Mouse (Mus musculus): ENCODE measurements around the gene Rnase9. TPM values are rescaled to one million over a fixed set of nuclear protein-coding genes. Genes with fewer than 3 reads are reported as not detected.
A peak's percentile ranks its signal among the peaks of the same experiment; 100 is the strongest.
"Not testable (repeated sequence)": the region's sequence is repeated elsewhere in the genome, so short reads cannot be mapped to it uniquely, and the experiment has no call there.

The Rnase9 gene
- polyA plus RNA-seq, 1 experiment from 2014 or later, result not detected

DNA sequence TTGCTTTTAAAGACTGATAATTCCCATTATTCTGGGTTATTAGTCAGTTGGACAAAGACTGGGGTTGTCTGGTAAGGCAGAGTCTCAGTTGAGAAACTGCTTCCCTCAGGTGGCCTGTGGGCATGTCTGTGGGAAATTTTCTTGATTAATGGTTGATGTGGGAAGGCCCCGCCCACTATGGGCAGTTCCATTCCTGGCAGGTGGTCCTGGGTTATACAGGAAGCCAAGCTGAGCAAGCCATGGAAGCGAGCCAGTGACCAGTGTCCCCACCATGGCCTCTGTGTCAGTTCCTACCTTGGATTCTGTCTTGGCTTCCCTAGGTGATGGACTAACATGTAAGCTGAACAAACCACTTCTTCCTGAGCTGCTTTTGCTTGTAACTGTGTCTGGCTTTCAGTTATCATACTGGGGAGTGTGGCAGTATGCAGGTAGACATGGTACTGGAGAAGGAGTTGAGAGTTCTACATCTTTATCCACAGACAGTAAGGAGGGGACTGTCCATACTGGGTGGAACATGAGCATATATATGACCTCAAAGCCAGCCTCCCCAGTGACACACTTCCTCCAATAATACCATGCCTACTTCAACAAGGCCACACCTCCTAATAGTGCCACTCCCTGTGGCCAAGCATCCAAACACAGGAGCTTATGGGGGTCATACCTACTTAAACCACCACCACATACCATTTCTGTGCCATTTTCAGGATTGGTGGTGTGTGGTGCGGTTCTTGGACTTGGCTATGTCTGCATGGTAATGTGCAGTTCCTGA lies 14.1 kb downstream of the Rnase9 start:
- no peaks in the 10 kb centered on the region for H3K27me3 ChIP-seq (ENCODE audit: control insufficient read depth, insufficient read depth, low read length)
- H3K4me2 ChIP-seq, result no peak overlapping the region
- H3K36me3 ChIP-seq (ENCODE audit: control insufficient read depth, insufficient read depth, low read length), result no peaks in the 10 kb centered on the region
- WGBS (ENCODE audit: insufficient replicate concordance), result 45% methylated on average over 3 of the region's 3 CpGs
- no peaks in the 10 kb centered on the region for H3K9me3 ChIP-seq (replicated peaks; ENCODE audit: control insufficient read depth, low read length)
- no peaks in the 10 kb centered on the region for H3K4me1 ChIP-seq (ENCODE audit: control insufficient read depth, insufficient read depth, low read length)
- H3K9ac ChIP-seq (ENCODE audit: low read depth, low read length), result no peak overlapping the region
- no peak overlapping the region for H3K4me3 ChIP-seq (ENCODE audit: low read depth, low read length)
- no peak overlapping the region for H3K27ac ChIP-seq (ENCODE audit: low read depth, low read length)
- ATAC-seq (replicated peaks; ENCODE audit: insufficient number of reproducible peaks, low FRiP score, low TSS enrichment), result no peak

DNA sequence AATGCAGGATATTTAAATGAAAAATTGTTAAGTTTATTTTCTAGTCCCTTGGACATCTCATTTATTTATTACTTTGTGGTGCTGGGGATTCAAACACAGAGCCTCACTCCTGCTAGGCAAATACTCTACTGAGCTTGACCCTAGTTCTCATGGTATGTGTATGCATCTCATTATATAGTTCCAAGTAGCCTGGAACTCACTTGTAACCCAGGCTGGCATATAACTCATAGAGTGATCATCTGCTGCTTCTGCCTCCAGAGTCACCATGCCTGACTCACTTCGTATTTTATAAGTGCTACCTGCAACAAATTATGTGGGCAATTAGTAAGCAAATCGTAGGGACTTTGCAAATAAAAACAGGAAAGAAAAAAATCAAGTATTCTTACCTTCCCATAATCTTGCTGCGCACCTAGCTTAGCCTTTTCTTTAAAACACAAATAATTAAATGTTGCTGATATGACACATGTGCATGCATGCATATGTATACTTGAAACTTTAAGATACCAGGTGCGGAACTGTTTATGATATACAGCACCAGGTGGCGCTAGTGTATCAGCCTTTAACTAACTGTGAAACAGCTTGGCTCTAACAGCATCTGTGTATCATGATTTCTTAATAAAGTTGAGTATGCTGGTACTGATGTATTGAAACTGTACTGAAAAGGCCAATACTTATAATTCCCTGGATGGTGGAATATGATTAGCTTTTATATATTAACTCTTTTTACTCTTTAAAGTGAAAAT lies 15.1 kb downstream of the Rnase9 start:
- H3K4me1 ChIP-seq (ENCODE audit: control insufficient read depth, insufficient read depth, low read length), result no peaks in the 10 kb centered on the region
- H3K4me3 ChIP-seq (ENCODE audit: low read depth, low read length), result no peak overlapping the region
- H3K27me3 ChIP-seq (ENCODE audit: control insufficient read depth, insufficient read depth, low read length), result no peaks in the 10 kb centered on the region
- H3K4me2 ChIP-seq, result no peak overlapping the region
- H3K9ac ChIP-seq (ENCODE audit: low read depth, low read length), result no peak overlapping the region
- no peaks in the 10 kb centered on the region for H3K9me3 ChIP-seq (replicated peaks; ENCODE audit: control insufficient read depth, low read length)
- H3K27ac ChIP-seq (ENCODE audit: low read depth, low read length), result no peak overlapping the region
- no peak for ATAC-seq (replicated peaks; ENCODE audit: insufficient number of reproducible peaks, low FRiP score, low TSS enrichment)
- WGBS (ENCODE audit: insufficient replicate concordance), result 39% methylated on average over 5 of the region's 5 CpGs
- no peaks in the 10 kb centered on the region for H3K36me3 ChIP-seq (ENCODE audit: control insufficient read depth, insufficient read depth, low read length)

DNA sequence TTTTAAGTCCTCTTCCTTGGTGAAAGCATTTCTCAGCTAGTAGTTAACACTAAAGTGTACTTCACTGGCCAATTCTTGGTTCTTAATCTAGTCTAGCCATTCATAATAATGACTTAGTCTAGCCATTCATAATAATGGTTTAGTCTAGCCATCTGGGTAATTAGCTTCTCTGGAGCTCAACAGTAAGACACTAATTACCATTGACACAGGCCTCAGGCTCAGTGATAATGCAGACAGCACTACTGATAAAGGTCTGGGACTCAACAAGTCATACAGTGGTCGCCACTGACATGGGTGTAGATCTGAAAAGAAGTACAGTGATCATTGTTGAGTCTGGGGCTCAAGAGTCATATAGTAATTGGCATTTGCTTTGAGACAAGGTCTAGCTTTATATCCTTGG lies 16.8 kb downstream of the Rnase9 start:
- 58% methylated on average over 1 of the region's 1 CpGs for WGBS (ENCODE audit: insufficient replicate concordance)
- Histone ChIP-seq H3K36me3 (ENCODE audit: control insufficient read depth, insufficient read depth, low read length) (no peaks in the 10 kb centered on the region), H3K27ac (ENCODE audit: low read depth, low read length) (no peak overlapping the region), H3K9ac (ENCODE audit: low read depth, low read length) (no peak overlapping the region), H3K4me1 (ENCODE audit: control insufficient read depth, insufficient read depth, low read length) (no peaks in the 10 kb centered on the region), H3K4me3 (ENCODE audit: low read depth, low read length) (no peak overlapping the region), H3K4me2 (no peak overlapping the region), H3K27me3 (ENCODE audit: control insufficient read depth, insufficient read depth, low read length) (no peaks in the 10 kb centered on the region), H3K9me3 (replicated peaks; ENCODE audit: control insufficient read depth, low read length) (0 out of 2 replicates have a peak, but pooled peaks cover 2% of the 10 kb centered on the region)
- no peak for ATAC-seq (replicated peaks; ENCODE audit: insufficient number of reproducible peaks, low FRiP score, low TSS enrichment)

DNA sequence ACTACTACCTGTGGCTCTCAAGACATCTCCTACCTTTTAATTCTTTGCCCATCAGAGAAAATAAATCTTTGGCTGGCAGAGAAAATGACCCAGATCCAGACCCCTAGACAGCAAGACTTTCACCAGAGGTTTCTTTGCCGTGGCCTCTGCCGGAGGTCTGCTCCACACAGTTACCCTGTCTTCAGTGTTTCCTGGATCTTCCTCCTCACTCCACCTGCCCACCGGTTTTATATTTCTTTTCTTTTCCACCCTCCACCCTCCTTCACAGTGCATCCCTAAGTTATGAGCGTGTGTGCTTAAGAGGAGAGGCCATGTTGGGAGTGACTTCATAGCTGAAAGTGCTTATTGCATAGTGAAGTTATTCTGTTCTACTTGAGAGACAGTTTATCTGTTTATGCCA lies 18.2 kb downstream of the Rnase9 start:
- H3K36me3 ChIP-seq (ENCODE audit: control insufficient read depth, insufficient read depth, low read length), result no peaks in the 10 kb centered on the region
- H3K4me3 ChIP-seq (ENCODE audit: low read depth, low read length), result no peak overlapping the region
- WGBS (ENCODE audit: insufficient replicate concordance), result 74% methylated on average over 4 of the region's 4 CpGs
- H3K9me3 ChIP-seq (replicated peaks; ENCODE audit: control insufficient read depth, low read length), result 0 out of 2 replicates have a peak, but pooled peaks cover 2% of the 10 kb centered on the region
- H3K4me2 ChIP-seq, result no peak overlapping the region
- H3K9ac ChIP-seq (ENCODE audit: low read depth, low read length), result no peak overlapping the region
- H3K27ac ChIP-seq (ENCODE audit: low read depth, low read length), result no peak overlapping the region
- no peak for ATAC-seq (replicated peaks; ENCODE audit: insufficient number of reproducible peaks, low FRiP score, low TSS enrichment)
- H3K27me3 ChIP-seq (ENCODE audit: control insufficient read depth, insufficient read depth, low read length), result no peaks in the 10 kb centered on the region
- no peaks in the 10 kb centered on the region for H3K4me1 ChIP-seq (ENCODE audit: control insufficient read depth, insufficient read depth, low read length)

DNA sequence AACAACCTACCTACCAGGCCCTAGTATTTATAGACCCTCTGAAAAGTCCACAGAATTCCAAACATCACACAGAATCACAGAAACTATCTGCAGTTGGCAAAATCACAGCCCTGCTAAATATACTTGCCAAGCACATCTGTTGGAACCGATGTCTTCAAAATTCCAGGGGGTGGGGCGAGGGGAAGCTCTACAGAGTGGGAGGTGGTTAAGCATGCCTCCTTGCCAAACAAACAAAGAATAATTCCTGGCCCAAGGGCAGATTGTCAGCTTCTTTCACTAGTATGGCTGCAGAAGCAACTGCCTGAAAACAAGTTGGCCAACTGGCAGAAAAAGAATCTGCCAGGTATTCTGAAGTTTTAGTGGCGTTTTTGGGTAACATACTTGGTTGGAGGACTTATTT lies 24.4 kb downstream of the Rnase9 start:
- no peaks in the 10 kb centered on the region for H3K36me3 ChIP-seq (ENCODE audit: control insufficient read depth, insufficient read depth, low read length)
- H3K9me3 ChIP-seq (replicated peaks; ENCODE audit: control insufficient read depth, low read length), result 0 out of 2 replicates have a peak, but pooled peaks cover 2% of the 10 kb centered on the region
- H3K9ac ChIP-seq (ENCODE audit: low read depth, low read length), result no peak overlapping the region
- no peaks in the 10 kb centered on the region for H3K27me3 ChIP-seq (ENCODE audit: control insufficient read depth, insufficient read depth, low read length)
- no peaks in the 10 kb centered on the region for H3K4me1 ChIP-seq (ENCODE audit: control insufficient read depth, insufficient read depth, low read length)
- no peak for ATAC-seq (replicated peaks; ENCODE audit: insufficient number of reproducible peaks, low FRiP score, low TSS enrichment)
- no peak overlapping the region for H3K4me2 ChIP-seq
- H3K4me3 ChIP-seq (ENCODE audit: low read depth, low read length), result no peak overlapping the region
- WGBS (ENCODE audit: insufficient replicate concordance), result 62% methylated on average over 3 of the region's 3 CpGs
- H3K27ac ChIP-seq (ENCODE audit: low read depth, low read length), result no peak overlapping the region

DNA sequence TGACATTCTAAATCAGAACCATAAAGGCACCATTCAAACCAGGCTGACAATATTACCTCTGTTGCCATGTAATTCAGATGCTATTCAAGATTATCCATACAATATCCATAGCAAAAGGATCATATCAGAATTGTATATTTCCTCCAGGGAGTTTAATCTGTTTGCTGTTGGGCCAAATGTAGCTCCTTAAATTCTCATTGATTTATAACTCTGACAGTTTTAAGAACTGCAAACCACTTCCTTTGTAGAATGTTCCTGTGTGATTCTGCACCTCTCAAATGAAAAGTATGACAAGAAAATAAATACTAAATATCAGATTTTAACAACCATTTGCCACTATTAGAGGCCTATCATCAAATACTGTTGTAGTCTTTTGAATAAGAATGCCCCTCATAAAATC lies 25.9 kb downstream of the Rnase9 start:
- H3K4me2 ChIP-seq, result no peak overlapping the region
- no peaks in the 10 kb centered on the region for H3K27me3 ChIP-seq (ENCODE audit: control insufficient read depth, insufficient read depth, low read length)
- no peak overlapping the region for H3K4me3 ChIP-seq (ENCODE audit: low read depth, low read length)
- H3K27ac ChIP-seq (ENCODE audit: low read depth, low read length), result no peak overlapping the region
- H3K4me1 ChIP-seq (ENCODE audit: control insufficient read depth, insufficient read depth, low read length), result no peaks in the 10 kb centered on the region
- no peak for ATAC-seq (replicated peaks; ENCODE audit: insufficient number of reproducible peaks, low FRiP score, low TSS enrichment)
- H3K9me3 ChIP-seq (replicated peaks; ENCODE audit: control insufficient read depth, low read length), result 0 out of 2 replicates have a peak, but pooled peaks cover 2% of the 10 kb centered on the region
- no peaks in the 10 kb centered on the region for H3K36me3 ChIP-seq (ENCODE audit: control insufficient read depth, insufficient read depth, low read length)
- H3K9ac ChIP-seq (ENCODE audit: low read depth, low read length), result no peak overlapping the region

DNA sequence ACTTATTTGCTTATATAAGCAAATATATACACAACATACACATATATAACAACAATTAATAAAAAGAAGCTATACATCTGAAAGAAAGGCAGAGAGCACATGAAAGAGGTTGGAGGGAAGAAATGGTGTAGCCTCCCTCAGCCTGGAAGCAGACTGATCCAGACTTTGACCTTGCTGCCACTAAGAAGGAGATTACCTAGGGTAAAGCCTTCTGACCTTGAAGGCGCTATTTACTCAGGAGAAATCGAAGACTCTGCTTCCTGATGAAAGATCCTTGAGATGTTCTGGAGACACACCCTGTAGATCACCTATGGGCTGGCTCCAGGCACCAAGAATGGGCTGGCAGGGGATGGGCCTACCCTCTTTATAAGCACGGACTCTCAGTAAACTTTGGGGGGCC lies 26.9 kb downstream of the Rnase9 start:
- WGBS (ENCODE audit: insufficient replicate concordance), result 80% methylated on average over 3 of the region's 3 CpGs
- H3K4me1 ChIP-seq (ENCODE audit: control insufficient read depth, insufficient read depth, low read length); H3K4me2 ChIP-seq; H3K36me3 ChIP-seq (ENCODE audit: control insufficient read depth, insufficient read depth, low read length); H3K27me3 ChIP-seq (ENCODE audit: control insufficient read depth, insufficient read depth, low read length); ATAC-seq (replicated peaks; ENCODE audit: insufficient number of reproducible peaks, low FRiP score, low TSS enrichment); H3K4me3 ChIP-seq (ENCODE audit: low read depth, low read length); H3K9ac ChIP-seq (ENCODE audit: low read depth, low read length); H3K9me3 ChIP-seq (replicated peaks; ENCODE audit: control insufficient read depth, low read length); H3K27ac ChIP-seq (ENCODE audit: low read depth, low read length): not testable (repeated sequence)

DNA sequence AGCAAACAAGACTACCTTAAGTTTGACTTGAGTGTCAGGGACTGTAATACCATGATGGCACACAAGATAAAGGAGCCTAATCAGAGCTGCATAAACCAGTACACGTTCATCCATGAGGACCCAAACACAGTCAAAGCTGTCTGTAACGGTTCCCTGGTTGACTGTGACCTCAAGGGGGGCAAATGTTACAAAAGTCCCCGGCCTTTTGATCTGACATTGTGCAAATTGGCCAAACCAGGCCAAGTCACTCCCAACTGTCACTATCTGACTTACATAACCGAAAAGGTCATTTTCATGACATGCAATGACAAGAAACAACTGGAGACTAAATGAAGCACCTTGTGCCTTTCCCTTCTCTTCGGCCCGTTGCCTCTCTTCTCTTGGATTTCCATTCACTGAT lies 32.1 kb downstream of the Rnase9 start:
- Histone ChIP-seq H3K4me2 (no peak overlapping the region), H3K9ac (ENCODE audit: low read depth, low read length) (no peak overlapping the region), H3K4me3 (ENCODE audit: low read depth, low read length) (no peak overlapping the region), H3K27me3 (ENCODE audit: control insufficient read depth, insufficient read depth, low read length) (no peaks in the 10 kb centered on the region), H3K4me1 (ENCODE audit: control insufficient read depth, insufficient read depth, low read length) (0 out of 2 replicates have a peak, but pooled peaks cover 3% of the 10 kb centered on the region), H3K27ac (ENCODE audit: low read depth, low read length) (peak overlapping the region; percentile 67; the same call in 1 of the 2 replicates), H3K9me3 (replicated peaks; ENCODE audit: control insufficient read depth, low read length) (no peaks in the 10 kb centered on the region), H3K36me3 (ENCODE audit: control insufficient read depth, insufficient read depth, low read length) (no peaks in the 10 kb centered on the region)
- 76% methylated on average over 6 of the region's 6 CpGs for WGBS (ENCODE audit: insufficient replicate concordance)
- no peak for ATAC-seq (replicated peaks; ENCODE audit: insufficient number of reproducible peaks, low FRiP score, low TSS enrichment)
